Mouse (Mus musculus) MEL (cell line): ENCODE results near the gene Sphk2.

ENCODE experiments used
- CTCF ChIP-seq, 3 experiments: IDR thresholded peaks in 2 of 3; conservative IDR thresholded peaks in 1 of 3; 2 replicates each; pipeline ENCODE4 v1.5.1; 2011 to 2012; ENCODE audit warnings: low read length in 3 of 3, low read depth in 2 of 3, mild to moderate bottlenecking in 2 of 3, improper control_type of control experiment in 1 of 3, inconsistent platforms in 1 of 3, mixed read lengths in 1 of 3, moderate library complexity in 1 of 3; ENCODE audit not compliant: control insufficient read depth in 1 of 3, insufficient read depth in 1 of 3, poor library complexity in 1 of 3, severe bottlenecking in 1 of 3
- GATA1 ChIP-seq: IDR thresholded peaks from 2 replicates; pipeline ENCODE4 v1.6.1; 2011; ENCODE audit warnings: low read depth, low read length, improper control_type of control experiment
- MAX ChIP-seq: IDR thresholded peaks from 2 replicates; pipeline ENCODE4 v1.6.1; 2011; ENCODE audit warnings: low read length, improper control_type of control experiment
- MAZ ChIP-seq: IDR thresholded peaks from 2 replicates; pipeline ENCODE4 v1.6.1; 2012; ENCODE audit warnings: low read depth, mild to moderate bottlenecking, inconsistent platforms, low read length, improper control_type of control experiment
- MYC ChIP-seq: IDR thresholded peaks from 2 replicates; pipeline ENCODE4 v1.6.1; 2011; ENCODE audit warnings: low read depth, mild to moderate bottlenecking, low read length, improper control_type of control experiment, moderate library complexity
- NRF1 ChIP-seq: IDR thresholded peaks from 2 replicates; pipeline ENCODE4 v1.6.1; 2014; ENCODE audit warnings: low read depth, mild to moderate bottlenecking, inconsistent platforms, low read length, improper control_type of control experiment, moderate library complexity; ENCODE audit not compliant: poor library complexity, insufficient read depth, severe bottlenecking
- POLR2A ChIP-seq, 2 experiments: IDR thresholded peaks; 2 replicates each; pipeline ENCODE4 v1.6.1; 2011 to 2012; ENCODE audit warnings: low read length in 2 of 2, mild to moderate bottlenecking in 2 of 2, control low read depth in 1 of 2, improper control_type of control experiment in 1 of 2, low read depth in 1 of 2, moderate library complexity in 1 of 2; ENCODE audit not compliant: control insufficient read depth in 1 of 2, insufficient read depth in 1 of 2, poor library complexity in 1 of 2
- POLR2AphosphoS5 ChIP-seq: IDR thresholded peaks from 2 replicates; pipeline ENCODE4 v1.6.1; 2012; ENCODE audit warnings: low read depth, borderline replicate concordance, mild to moderate bottlenecking, inconsistent platforms, low read length, moderate library complexity, mixed read lengths
- TCF12 ChIP-seq: IDR thresholded peaks from 2 replicates; pipeline ENCODE4 v1.6.1; 2014; ENCODE audit warnings: low read depth, mild to moderate bottlenecking, inconsistent platforms, low read length, improper control_type of control experiment, moderate library complexity
- USF1 ChIP-seq: IDR thresholded peaks from 2 replicates; pipeline ENCODE4 v1.6.1; 2014; ENCODE audit warnings: low read depth, mild to moderate bottlenecking, inconsistent platforms, low read length, improper control_type of control experiment, moderate library complexity
- ZKSCAN1 ChIP-seq: IDR thresholded peaks from 2 replicates; pipeline ENCODE4 v1.6.1; 2012; ENCODE audit warnings: low read depth, mild to moderate bottlenecking, inconsistent platforms, low read length, improper control_type of control experiment, moderate library complexity
- ZMIZ1 ChIP-seq: IDR thresholded peaks from 2 replicates; pipeline ENCODE4 v1.6.1; 2012; ENCODE audit warnings: low read depth, mild to moderate bottlenecking, inconsistent platforms, low read length, improper control_type of control experiment, moderate library complexity

GRCm38 (mm10) chr7:45750162-45750561 lies 32.4 kb upstream of the Sphk2 start:
- TF ChIP-seq POLR2A (IDR thresholded peaks at IDR 0.05; ENCODE audit: control insufficient read depth in 1 of 2, insufficient read depth in 1 of 2, low read depth in 1 of 2, low read length in 2 of 2, poor library complexity in 1 of 2) (no peak), ZMIZ1 (no peak), POLR2AphosphoS5 (no peak), CTCF (IDR thresholded peaks at IDR 0.05 in 2 of 3, conservative IDR thresholded peaks at IDR 0.05 in 1 of 3; ENCODE audit: control insufficient read depth in 1 of 3, insufficient read depth in 1 of 3, low read depth in 2 of 3, low read length in 3 of 3, poor library complexity in 1 of 3, severe bottlenecking in 1 of 3) (no peak), USF1 (no peak), NRF1 (no peak), TCF12 (no peak), GATA1 (no peak), MAX (no peak), MAZ (no peak), MYC (no peak), ZKSCAN1 (no peak)
